Mouse (Mus musculus) embryonic facial prominence, embryonic 14.5 days (tissue): ENCODE data around the gene Med23. TPM values are rescaled to one million over a fixed set of nuclear protein-coding genes. Genes with fewer than 3 reads are reported as not detected.

Experiments
- ATAC-seq: fragments of 200-750 bp; cut with Nextera tagmentation; 2 replicates; pipeline ENCODE4 v1.8.0; 2017; ENCODE audit warnings: low read depth, moderate number of reproducible peaks, moderate TSS enrichment
- DNase-seq: peaks from one replicate; pipeline ENCODE4 v3.0.0-alpha.2; 2015; ENCODE audit warnings: low spot score
- H3K27ac ChIP-seq: fragments of 300-500 bp; sonication (generic); replicated peaks from 2 replicates; pipeline ENCODE4 v1.5.1; 2014; ENCODE audit warnings: low read depth, mild to moderate bottlenecking, low read length, moderate library complexity
- H3K27me3 ChIP-seq: fragments of 300-500 bp; sonication (generic); replicated peaks from 2 replicates; pipeline ENCODE4 v1.6.1; 2014; ENCODE audit warnings: low read length; ENCODE audit not compliant: control insufficient read depth, insufficient read depth
- H3K36me3 ChIP-seq: fragments of 300-500 bp; sonication (generic); 2 replicates; pipeline ENCODE4 v1.6.1; 2014; ENCODE audit warnings: low read length, mixed read lengths; ENCODE audit not compliant: control insufficient read depth, insufficient read depth
- H3K4me1 ChIP-seq: fragments of 300-500 bp; sonication (generic); 2 replicates; pipeline ENCODE4 v1.6.1; 2014; ENCODE audit warnings: antibody characterized with exemption, low read length; ENCODE audit not compliant: control insufficient read depth, insufficient read depth
- H3K4me2 ChIP-seq: fragments of 300-500 bp; sonication (generic); 2 replicates; pipeline ENCODE4 v1.6.1; 2014; ENCODE audit warnings: low read depth, mild to moderate bottlenecking, low read length, moderate library complexity, mixed read lengths
- H3K4me3 ChIP-seq: fragments of 300-500 bp; sonication (generic); 2 replicates; pipeline ENCODE4 v1.5.1; 2014; ENCODE audit warnings: low read depth, mild to moderate bottlenecking, low read length
- H3K9ac ChIP-seq: fragments of 300-500 bp; sonication (generic); 2 replicates; pipeline ENCODE4 v1.6.1; 2014; ENCODE audit warnings: low read depth, mild to moderate bottlenecking, low read length, moderate library complexity, mixed read lengths
- H3K9me3 ChIP-seq: fragments of 300-500 bp; sonication (generic); 2 replicates; pipeline ENCODE4 v1.6.1; 2016; ENCODE audit warnings: low read length; ENCODE audit not compliant: control insufficient read depth
- WGBS: fragments of 180-500 bp; shearing (Covaris S2); extraction: QIAGEN DNeasy Blood & Tissue Kit; methylation state at CpG from one replicate; pipeline ENCODE4 v1.1.7; 2014; 5-methylcytosine and 5-hydroxymethylcytosine counted together
- polyA plus RNA-seq: library from polyadenylated mRNA; unstranded; fragments of >200 nt; fragmentation: Nextera tagmentation; extraction: Ambion mirVana; gene quantifications from 2 replicates; pipeline ENCODE4 v1.2.1, GENCODE M21; 2014

The Med23 gene
- polyA plus RNA-seq, 1 experiment from 2014 or later = 17.7 TPM

- DNase-seq (no peak), ATAC-seq (no peak)
- no peak overlapping the region for H3K4me2 ChIP-seq
- H3K9me3 ChIP-seq = no peaks in the 10 kb centered on the region
- H3K27me3 ChIP-seq = no peaks in the 10 kb centered on the region
- no peak overlapping the region for H3K27ac ChIP-seq
- H3K4me3 ChIP-seq = no peak overlapping the region
- WGBS = 79% methylated on average over 3 of the region's 3 CpGs
- H3K4me1 ChIP-seq = no peaks in the 10 kb centered on the region
- H3K36me3 ChIP-seq = no peaks in the 10 kb centered on the region
- no peak overlapping the region for H3K9ac ChIP-seq
Measured at GRCm38 (mm10) chr10:24947871-24948270, 78.1 kb downstream of the Med23 start.

GRCm38 (mm10) chr10:24948278-24948677 is 78.5 kb downstream of the Med23 start:
- H3K4me2 ChIP-seq = no peak overlapping the region
- WGBS = 62% methylated on average over 8 of the region's 8 CpGs
- no peaks in the 10 kb centered on the region for H3K9me3 ChIP-seq
- H3K4me3 ChIP-seq = no peak overlapping the region
- H3K27ac ChIP-seq = no peak overlapping the region
- H3K27me3 ChIP-seq = no peaks in the 10 kb centered on the region
- H3K9ac ChIP-seq = no peak overlapping the region
- H3K4me1 ChIP-seq = no peaks in the 10 kb centered on the region
- DNase-seq = no peak
- ATAC-seq = no peak
- H3K36me3 ChIP-seq = no peaks in the 10 kb centered on the region

GRCm38 (mm10) chr10:24950223-24950622 is 80.4 kb downstream of the Med23 start:
- DNase-seq (no peak), ATAC-seq (no peak)
- no peak overlapping the region for H3K9ac ChIP-seq
- no peaks in the 10 kb centered on the region for H3K27me3 ChIP-seq
- H3K9me3 ChIP-seq = no peaks in the 10 kb centered on the region
- no peaks in the 10 kb centered on the region for H3K4me1 ChIP-seq
- 65% methylated on average over 4 of the region's 4 CpGs for WGBS
- H3K36me3 ChIP-seq = no peaks in the 10 kb centered on the region
- H3K4me2 ChIP-seq = no peak overlapping the region
- H3K4me3 ChIP-seq = no peak overlapping the region
- H3K27ac ChIP-seq = no peak overlapping the region

GRCm38 (mm10) chr10:24951575-24951974 is 81.8 kb downstream of the Med23 start:
- ATAC-seq = no peak
- Histone ChIP-seq H3K9ac (no peak overlapping the region), H3K4me1 (no peaks in the 10 kb centered on the region), H3K36me3 (no peaks in the 10 kb centered on the region), H3K9me3 (no peaks in the 10 kb centered on the region), H3K27ac (no peak overlapping the region), H3K27me3 (no peaks in the 10 kb centered on the region), H3K4me2 (no peak overlapping the region), H3K4me3 (no peak overlapping the region)
- WGBS = 85% methylated on average over 8 of the region's 8 CpGs
- DNase-seq = no peak

- Histone ChIP-seq H3K27ac (no peak overlapping the region), H3K4me3 (no peak overlapping the region), H3K27me3 (no peaks in the 10 kb centered on the region), H3K9ac (no peak overlapping the region), H3K4me1 (no peaks in the 10 kb centered on the region), H3K4me2 (no peak overlapping the region), H3K36me3 (no peaks in the 10 kb centered on the region), H3K9me3 (no peaks in the 10 kb centered on the region)
- 77% methylated on average over 7 of the region's 7 CpGs for WGBS
- ATAC-seq (no peak), DNase-seq (no peak)
Measured at GRCm38 (mm10) chr10:24952549-24952948, 82.8 kb downstream of the Med23 start.

GRCm38 (mm10) chr10:24953876-24954275 is 84.1 kb downstream of the Med23 start:
- H3K9me3 ChIP-seq = no peaks in the 10 kb centered on the region
- WGBS = 79% methylated on average over 6 of the region's 6 CpGs
- H3K4me1 ChIP-seq = no peaks in the 10 kb centered on the region
- H3K4me3 ChIP-seq = no peak overlapping the region
- H3K4me2 ChIP-seq = no peak overlapping the region
- DNase-seq = no peak
- no peak overlapping the region for H3K27ac ChIP-seq
- no peak for ATAC-seq
- H3K27me3 ChIP-seq = no peaks in the 10 kb centered on the region
- no peaks in the 10 kb centered on the region for H3K36me3 ChIP-seq
- H3K9ac ChIP-seq = no peak overlapping the region

GRCm38 (mm10) chr10:24958280-24959042 is 88.7 kb downstream of the Med23 start:
- DNase-seq (no peak), ATAC-seq (peak; percentile 16; the same call in 1 of the 2 replicates)
- Histone ChIP-seq H3K4me1 (no peaks in the 10 kb centered on the region), H3K36me3 (no peaks in the 10 kb centered on the region), H3K4me3 (no peak overlapping the region), H3K27ac (no peak overlapping the region), H3K9ac (no peak overlapping the region), H3K27me3 (no peaks in the 10 kb centered on the region), H3K9me3 (no peaks in the 10 kb centered on the region), H3K4me2 (peak overlapping the region; percentile 11; the same call in 1 of the 2 replicates)
- WGBS = 65% methylated on average over 15 of the region's 15 CpGs

- 53% methylated on average over 15 of the region's 15 CpGs for WGBS
- H3K9ac ChIP-seq = no peak overlapping the region
- H3K36me3 ChIP-seq = no peaks in the 10 kb centered on the region
- DNase-seq (peak; percentile 52), ATAC-seq (peak; percentile 79; the same call in 1 of the 2 replicates)
- no peak overlapping the region for H3K27ac ChIP-seq
- H3K9me3 ChIP-seq = no peaks in the 10 kb centered on the region
- H3K4me2 ChIP-seq = peak overlapping the region; percentile 11; the same call in 1 of the 2 replicates
- H3K27me3 ChIP-seq = no peaks in the 10 kb centered on the region
- H3K4me3 ChIP-seq = no peak overlapping the region
- H3K4me1 ChIP-seq = no peaks in the 10 kb centered on the region
Measured at GRCm38 (mm10) chr10:24959043-24959916, 89.5 kb downstream of the Med23 start.
